Mouse (Mus musculus) C2C12 (cell line): Measurements from ENCODE around the gene Ston2.

Experiments used
- CEBPB ChIP-seq: IDR thresholded peaks from one replicate; pipeline ENCODE4 v1.6.1; 2011; ENCODE audit warnings: low read depth, mild to moderate bottlenecking, control low read depth, moderate library complexity
- CTCF ChIP-seq: IDR thresholded peaks from one replicate; pipeline ENCODE4 v1.5.1; 2011; ENCODE audit not compliant: control insufficient read depth, insufficient read depth, insufficient read length
- MAX ChIP-seq: IDR thresholded peaks from one replicate; pipeline ENCODE4 v1.6.1; 2011; ENCODE audit warnings: mild to moderate bottlenecking, control low read depth
- MYOD1 ChIP-seq: IDR thresholded peaks from one replicate; pipeline ENCODE4 v1.6.1; 2011; ENCODE audit warnings: low read depth; ENCODE audit not compliant: control insufficient read depth, insufficient read length
- USF1 ChIP-seq: IDR thresholded peaks from one replicate; pipeline ENCODE4 v1.6.1; 2011; ENCODE audit warnings: low read depth, mild to moderate bottlenecking, control low read depth, moderate library complexity

- TF ChIP-seq CTCF (no peak), USF1 (no peak), MYOD1 (no peak), CEBPB (no peak), MAX (no peak)
These were observed 62.0 kb downstream of the Ston2 start for GRCm38 (mm10) chr12:91726202-91726601.
